Mouse (Mus musculus): ENCODE measurements around the gene Ssh2.

Gene Ssh2

GRCm38 (mm10) chr11:77215951-77216760 lies at the start of gene Ssh2:
TSS of gene Ssh2 (plus strand) at chr11:77216287.
- DNase-seq (ENCODE audit: low spot score in 2 of 2) = peak; percentile 66 to 73

- DNase-seq (ENCODE audit: low spot score in 2 of 2) = no peak
Measured at GRCm38 (mm10) chr11:77173731-77174130, 42.4 kb upstream of the Ssh2 start.

- DNase-seq (ENCODE audit: low spot score in 2 of 2) = no peak
Measured at GRCm38 (mm10) chr11:77174531-77174930, 41.6 kb upstream of the Ssh2 start.

GRCm38 (mm10) chr11:77179771-77180170 lies 36.3 kb upstream of the Ssh2 start:
- DNase-seq (ENCODE audit: low spot score in 2 of 2) = no peak

- no peak for DNase-seq (ENCODE audit: low spot score in 2 of 2)
Measured at GRCm38 (mm10) chr11:77180886-77181285, 35.2 kb upstream of the Ssh2 start.

- no peak for DNase-seq (ENCODE audit: low spot score in 2 of 2)
Measured at GRCm38 (mm10) chr11:77181528-77181927, 34.6 kb upstream of the Ssh2 start.

- DNase-seq (ENCODE audit: low spot score in 2 of 2) = no peak
Measured at GRCm38 (mm10) chr11:77182041-77182440, 34.0 kb upstream of the Ssh2 start.

- no peak for DNase-seq (ENCODE audit: low spot score in 2 of 2)
Measured at GRCm38 (mm10) chr11:77182616-77183015, 33.5 kb upstream of the Ssh2 start.

GRCm38 (mm10) chr11:77184926-77185325 lies 31.2 kb upstream of the Ssh2 start:
- DNase-seq (ENCODE audit: low spot score in 2 of 2) = no peak

GRCm38 (mm10) chr11:77188868-77189267 lies 27.2 kb upstream of the Ssh2 start, which contains the start of gene Efcab5:
TSS of gene Efcab5 (minus strand) at chr11:77188968.
- DNase-seq (ENCODE audit: low spot score in 2 of 2) = no peak

- no peak for DNase-seq (ENCODE audit: low spot score in 2 of 2)
Measured at GRCm38 (mm10) chr11:77193410-77193809, 22.7 kb upstream of the Ssh2 start.

- DNase-seq (ENCODE audit: low spot score in 2 of 2) = no peak
Measured at GRCm38 (mm10) chr11:77193941-77194553, 22.0 kb upstream of the Ssh2 start.

GRCm38 (mm10) chr11:77194762-77195161 lies 21.3 kb upstream of the Ssh2 start:
- no peak for DNase-seq (ENCODE audit: low spot score in 2 of 2)

GRCm38 (mm10) chr11:77195360-77196109 lies 20.6 kb upstream of the Ssh2 start:
- no peak for DNase-seq (ENCODE audit: low spot score in 2 of 2)

GRCm38 (mm10) chr11:77196181-77197143 lies 19.6 kb upstream of the Ssh2 start:
- DNase-seq (ENCODE audit: low spot score in 2 of 2) = peak in 1 of 2 experiments; percentile 12

GRCm38 (mm10) chr11:77199636-77200035 lies 16.5 kb upstream of the Ssh2 start:
- no peak for DNase-seq (ENCODE audit: low spot score in 2 of 2)

- DNase-seq (ENCODE audit: low spot score in 2 of 2) = no peak
Measured at GRCm38 (mm10) chr11:77200703-77201102, 15.4 kb upstream of the Ssh2 start.

- DNase-seq (ENCODE audit: low spot score in 2 of 2) = no peak
Measured at GRCm38 (mm10) chr11:77214142-77214692, 1.9 kb upstream of the Ssh2 start.

GRCm38 (mm10) chr11:77214755-77215154 lies 1.3 kb upstream of the Ssh2 start:
- peak; percentile 28 to 38 for DNase-seq (ENCODE audit: low spot score in 2 of 2)

GRCm38 (mm10) chr11:77215483-77215882 lies 604 bp upstream of the Ssh2 start:
- DNase-seq (ENCODE audit: low spot score in 2 of 2) = no peak

- no peak for DNase-seq (ENCODE audit: low spot score in 2 of 2)
Measured at GRCm38 (mm10) chr11:77216761-77217130, 659 bp downstream of the Ssh2 start.
